10 mouse cellular contexts compared by ENCODE assay signal in the genomic region with DNA sequence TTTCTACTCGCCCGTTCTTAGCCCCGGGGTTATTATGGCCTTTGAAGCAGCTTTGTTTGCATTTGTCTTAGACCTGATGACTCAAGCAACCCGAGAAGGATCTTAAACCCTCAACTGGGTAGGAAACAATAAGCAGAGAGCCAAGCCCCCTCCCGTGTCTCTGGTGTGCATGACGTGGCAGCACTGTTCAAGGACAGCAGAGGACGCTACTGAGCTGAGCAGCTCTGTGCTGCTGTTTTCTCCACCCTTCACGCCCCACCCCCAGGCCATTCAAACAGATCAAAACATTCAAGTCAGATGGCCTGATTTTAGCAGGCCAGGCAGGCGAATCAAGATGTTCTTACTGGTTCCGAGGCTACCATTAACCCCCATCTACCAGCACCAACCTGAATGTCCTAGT.
DNase-seq lines count a peak whose midpoint lies in the region; ATAC-seq lines count a peak whose summit lies in the region.
"Had no signal": no experiment of that assay in that cellular context is flagged by ENCODE, and none has a peak within 500 bp of the region (broad histone marks: within the 10 kb centered on the region; RNA-seq: fewer than 3 reads in every experiment).

No protein-coding gene starts in this region.

- ATAC-seq in embryonic facial prominence, embryonic 14.5 days (ENCODE audit: low read depth), result peak; percentile 33; the same call in 1 of the 2 replicates

- DNase-seq in cerebellum, adult 18-20 months, result peak; percentile 2 to 15
- DNase-seq in cerebellum, adult 8-10 months, result no peak
- DNase-seq in ovary, postnatal 36 days (ENCODE audit: low spot score), result peak; percentile 5
- no peak for DNase-seq in ovary, adult 18-20 months (ENCODE audit: low spot score)
- DNase-seq in embryonic facial prominence, embryonic 14.5 days (ENCODE audit: low spot score), result peak; percentile 15
- peak; percentile 1 for DNase-seq in mesoderm, embryonic 11.5 days (ENCODE audit: low read depth, low spot score)
- no peak for DNase-seq in heart, postnatal 10 days
- DNase-seq in thymus, postnatal 14 days, result no peak
- DNase-seq: kidney, adult 9 months had no signal

- intact Hi-C loops in heart, postnatal 10 days (cut with DNase I), result no loop called here

- no peak overlapping the region for H3K4me3 ChIP-seq in embryonic facial prominence, embryonic 14.5 days (ENCODE audit: low read depth, low read length)

- WGBS in embryonic facial prominence, embryonic 14.5 days, result 36% methylated on average over 10 of the region's 10 CpGs

- no peak overlapping the region for H3K9ac ChIP-seq in embryonic facial prominence, embryonic 14.5 days (ENCODE audit: low read depth, low read length)

- H3K27me3 ChIP-seq in embryonic facial prominence, embryonic 14.5 days (replicated peaks; ENCODE audit: control insufficient read depth, insufficient read depth, low read length), result no peaks in the 10 kb centered on the region

- H3K4me2 ChIP-seq in embryonic facial prominence, embryonic 14.5 days (ENCODE audit: low read depth, low read length), result no peak overlapping the region

- no peaks in the 10 kb centered on the region for H3K4me1 ChIP-seq in embryonic facial prominence, embryonic 14.5 days (ENCODE audit: control insufficient read depth, insufficient read depth, low read length)

- no peaks in the 10 kb centered on the region for H3K36me3 ChIP-seq in embryonic facial prominence, embryonic 14.5 days (ENCODE audit: control insufficient read depth, insufficient read depth, low read length)

- no peaks in the 10 kb centered on the region for H3K9me3 ChIP-seq in embryonic facial prominence, embryonic 14.5 days (ENCODE audit: control insufficient read depth, low read length)

- H3K27ac ChIP-seq in embryonic facial prominence, embryonic 14.5 days (replicated peaks; ENCODE audit: low read depth, low read length), result no peak overlapping the region
- H3K27ac ChIP-seq: macrophage had no signal

Comparison
In these comparisons a context has a peak if more than half of its experiments do, and no peak if none do; other contexts are left out.
1. DNase-seq: peak in cerebellum, adult 18-20 months (2 of 2), ovary, postnatal 36 days (single experiment), embryonic facial prominence, embryonic 14.5 days (single experiment) and mesoderm, embryonic 11.5 days (single experiment); none in cerebellum, adult 8-10 months (single experiment), ovary, adult 18-20 months (single experiment), heart, postnatal 10 days (0 of 2) and thymus, postnatal 14 days (single experiment).